Mouse (Mus musculus) forebrain, embryonic 15.5 days (tissue): ENCODE results near the gene Agpat2. TPM values are rescaled to one million over a fixed set of nuclear protein-coding genes. Genes with fewer than 3 reads are reported as not detected.

ENCODE experiments used
- ATAC-seq: fragments of 200-750 bp; cut with Nextera tagmentation; replicated peaks from 2 replicates; pipeline ENCODE4 v1.8.0; 2017; ENCODE audit warnings: mild to moderate bottlenecking, moderate TSS enrichment, moderate library complexity
- H3K27ac ChIP-seq: fragments of 300-500 bp; sonication (generic); replicated peaks from 2 replicates; pipeline ENCODE4 v1.5.1; 2015; ENCODE audit warnings: mild to moderate bottlenecking, inconsistent platforms
- H3K27me3 ChIP-seq: fragments of 300-500 bp; sonication (generic); 2 replicates; pipeline ENCODE4 v1.6.1; 2015; ENCODE audit warnings: inconsistent platforms
- H3K36me3 ChIP-seq: fragments of 300-500 bp; sonication (generic); 2 replicates; pipeline ENCODE4 v1.6.1; 2015; ENCODE audit warnings: mild to moderate bottlenecking, inconsistent platforms
- H3K4me1 ChIP-seq: fragments of 300-500 bp; sonication (generic); 2 replicates; pipeline ENCODE4 v1.6.1; 2015; ENCODE audit warnings: inconsistent platforms
- H3K4me2 ChIP-seq: fragments of 300-500 bp; sonication (generic); replicated peaks from 2 replicates; pipeline ENCODE4 v1.6.1; 2015; ENCODE audit warnings: mild to moderate bottlenecking, inconsistent platforms
- H3K4me3 ChIP-seq: fragments of 300-500 bp; sonication (generic); 2 replicates; pipeline ENCODE4 v1.5.1; 2015; ENCODE audit warnings: mild to moderate bottlenecking, inconsistent platforms
- H3K9ac ChIP-seq: fragments of 300-500 bp; sonication (generic); replicated peaks from 2 replicates; pipeline ENCODE4 v1.6.1; 2015; ENCODE audit warnings: mild to moderate bottlenecking, inconsistent platforms
- H3K9me3 ChIP-seq: fragments of 300-500 bp; sonication (generic); 2 replicates; pipeline ENCODE4 v1.6.1; 2016; ENCODE audit warnings: inconsistent platforms
- WGBS: fragments of 180-500 bp; shearing (Covaris S2); methylation state at CpG from one replicate; pipeline ENCODE4 v1.1.7; 2015; ENCODE audit warnings: mixed read lengths; 5-methylcytosine and 5-hydroxymethylcytosine counted together
- polyA plus RNA-seq: library from polyadenylated mRNA; unstranded; fragments of >200 nt; fragmentation: Nextera tagmentation; extraction: Ambion mirVana; gene quantifications from 2 replicates; pipeline ENCODE4 v1.2.1, GENCODE M21; 2015

Agpat2 gene
- polyA plus RNA-seq, 1 experiment from 2014 or later = 3.9 TPM

GRCm38 (mm10) chr2:26617928-26618327 is 13.7 kb upstream of the Agpat2 start:
- Histone ChIP-seq H3K9me3 (no peaks in the 10 kb centered on the region), H3K4me2 (no peak overlapping the region), H3K9ac (no peak overlapping the region), H3K4me1 (no peaks in the 10 kb centered on the region), H3K27me3 (no peaks in the 10 kb centered on the region), H3K4me3 (no peak overlapping the region), H3K36me3 (no peaks in the 10 kb centered on the region), H3K27ac (no peak overlapping the region)
- 54% methylated on average over 7 of the region's 7 CpGs for WGBS
- ATAC-seq = no peak

- H3K9ac ChIP-seq = no peak overlapping the region
- no peaks in the 10 kb centered on the region for H3K4me1 ChIP-seq
- H3K36me3 ChIP-seq = no peaks in the 10 kb centered on the region
- whole genome bisulfite sequencing = 77% methylated on average over 6 of the region's 6 CpGs
- no peak overlapping the region for H3K27ac ChIP-seq
- no peak overlapping the region for H3K4me3 ChIP-seq
- no peak for ATAC-seq
- no peaks in the 10 kb centered on the region for H3K9me3 ChIP-seq
- no peak overlapping the region for H3K4me2 ChIP-seq
- H3K27me3 ChIP-seq = no peaks in the 10 kb centered on the region
These were observed 13.1 kb upstream of the Agpat2 start for GRCm38 (mm10) chr2:26617331-26617730.

GRCm38 (mm10) chr2:26615459-26616124 is 11.4 kb upstream of the Agpat2 start:
- Histone ChIP-seq H3K27me3 (no peaks in the 10 kb centered on the region), H3K4me3 (no peak overlapping the region), H3K36me3 (no peaks in the 10 kb centered on the region), H3K27ac (no peak overlapping the region), H3K4me1 (no peaks in the 10 kb centered on the region), H3K9ac (no peak overlapping the region), H3K4me2 (no peak overlapping the region), H3K9me3 (no peaks in the 10 kb centered on the region)
- ATAC-seq = no peak
- 86% methylated on average over 4 of the region's 4 CpGs for WGBS

- no peak overlapping the region for H3K27ac ChIP-seq
- H3K4me1 ChIP-seq = no peaks in the 10 kb centered on the region
- no peaks in the 10 kb centered on the region for H3K9me3 ChIP-seq
- H3K27me3 ChIP-seq = no peaks in the 10 kb centered on the region
- H3K9ac ChIP-seq = no peak overlapping the region
- H3K4me3 ChIP-seq = no peak overlapping the region
- WGBS = 72% methylated on average over 5 of the region's 5 CpGs
- H3K36me3 ChIP-seq = no peaks in the 10 kb centered on the region
- H3K4me2 ChIP-seq = no peak overlapping the region
- no peak for ATAC-seq
These were observed 10.7 kb upstream of the Agpat2 start for GRCm38 (mm10) chr2:26614903-26615302.

- Histone ChIP-seq H3K4me1 (0 out of 2 replicates have a peak, but pooled peaks cover 3% of the 10 kb centered on the region), H3K36me3 (no peaks in the 10 kb centered on the region), H3K4me2 (no peak overlapping the region), H3K9ac (no peak overlapping the region), H3K27ac (no peak overlapping the region), H3K4me3 (no peak overlapping the region), H3K27me3 (no peaks in the 10 kb centered on the region), H3K9me3 (no peaks in the 10 kb centered on the region)
- ATAC-seq = no peak
These were observed 7.7 kb upstream of the Agpat2 start for GRCm38 (mm10) chr2:26611896-26612295.

GRCm38 (mm10) chr2:26611054-26611453 is 6.8 kb upstream of the Agpat2 start:
- ATAC-seq = no peak

GRCm38 (mm10) chr2:26610526-26610925 is 6.3 kb upstream of the Agpat2 start:
- no peak overlapping the region for H3K4me3 ChIP-seq
- WGBS = 67% methylated on average over 3 of the region's 3 CpGs
- H3K27ac ChIP-seq = no peak overlapping the region
- H3K4me2 ChIP-seq = no peak overlapping the region
- H3K9me3 ChIP-seq = no peaks in the 10 kb centered on the region
- no peak for ATAC-seq
- H3K9ac ChIP-seq = no peak overlapping the region
- no peaks in the 10 kb centered on the region for H3K36me3 ChIP-seq
- 0 out of 2 replicates have a peak, but pooled peaks cover 3% of the 10 kb centered on the region for H3K4me1 ChIP-seq
- no peaks in the 10 kb centered on the region for H3K27me3 ChIP-seq

More at GRCm38 (mm10) chr2:26611054-26611453, 6.8 kb upstream of the Agpat2 start:
- Histone ChIP-seq H3K9ac (no peak overlapping the region), H3K27me3 (no peaks in the 10 kb centered on the region), H3K36me3 (no peaks in the 10 kb centered on the region), H3K27ac (no peak overlapping the region), H3K4me3 (no peak overlapping the region), H3K4me1 (0 out of 2 replicates have a peak, but pooled peaks cover 3% of the 10 kb centered on the region), H3K9me3 (no peaks in the 10 kb centered on the region), H3K4me2 (no peak overlapping the region)

GRCm38 (mm10) chr2:26609261-26609661 is 5.0 kb upstream of the Agpat2 start:
- Histone ChIP-seq H3K36me3 (no peaks in the 10 kb centered on the region), H3K4me2 (no peak overlapping the region), H3K9me3 (no peaks in the 10 kb centered on the region), H3K4me3 (no peak overlapping the region), H3K9ac (no peak overlapping the region), H3K4me1 (peaks cover 7% of the 10 kb centered on the region), H3K27me3 (peaks cover 7% of the 10 kb centered on the region), H3K27ac (no peak overlapping the region)
- ATAC-seq = no peak

GRCm38 (mm10) chr2:26608781-26609180 is 4.6 kb upstream of the Agpat2 start:
- H3K27ac ChIP-seq = no peak overlapping the region
- H3K36me3 ChIP-seq = no peaks in the 10 kb centered on the region
- no peak overlapping the region for H3K4me3 ChIP-seq
- H3K9ac ChIP-seq = no peak overlapping the region
- H3K27me3 ChIP-seq = peaks cover 11% of the 10 kb centered on the region
- H3K4me2 ChIP-seq = no peak overlapping the region
- peaks cover 11% of the 10 kb centered on the region for H3K4me1 ChIP-seq
- no peaks in the 10 kb centered on the region for H3K9me3 ChIP-seq
- no peak for ATAC-seq

- H3K27ac ChIP-seq = no peak overlapping the region
- H3K27me3 ChIP-seq = peaks cover 26% of the 10 kb centered on the region
- H3K36me3 ChIP-seq = no peaks in the 10 kb centered on the region
- 59% methylated on average over 6 of the region's 6 CpGs for WGBS
- no peak overlapping the region for H3K4me3 ChIP-seq
- ATAC-seq = no peak
- H3K9ac ChIP-seq = no peak overlapping the region
- peaks cover 14% of the 10 kb centered on the region for H3K4me1 ChIP-seq
- no peaks in the 10 kb centered on the region for H3K9me3 ChIP-seq
- no peak overlapping the region for H3K4me2 ChIP-seq
These were observed 3.1 kb upstream of the Agpat2 start for GRCm38 (mm10) chr2:26607056-26607910.

GRCm38 (mm10) chr2:26606579-26606978 is 2.4 kb upstream of the Agpat2 start:
- ATAC-seq = no peak
- Histone ChIP-seq H3K27me3 (peaks cover 30% of the 10 kb centered on the region), H3K36me3 (no peaks in the 10 kb centered on the region), H3K9ac (no peak overlapping the region), H3K9me3 (no peaks in the 10 kb centered on the region), H3K4me2 (no peak overlapping the region), H3K27ac (no peak overlapping the region), H3K4me3 (no peak overlapping the region), H3K4me1 (peaks cover 14% of the 10 kb centered on the region)
- 86% methylated on average over 3 of the region's 3 CpGs for WGBS

GRCm38 (mm10) chr2:26605331-26605730 is 1.1 kb upstream of the Agpat2 start:
- ATAC-seq = no peak
- Histone ChIP-seq H3K4me1 (peaks cover 14% of the 10 kb centered on the region), H3K4me2 (no peak overlapping the region), H3K9me3 (no peaks in the 10 kb centered on the region), H3K36me3 (no peaks in the 10 kb centered on the region), H3K4me3 (no peak overlapping the region), H3K27me3 (peaks cover 30% of the 10 kb centered on the region), H3K9ac (no peak overlapping the region), H3K27ac (no peak overlapping the region)
- 90% methylated on average over 8 of the region's 8 CpGs for WGBS
